Mouse (Mus musculus): ENCODE results near the gene Nmrk2. TPM values are rescaled to one million over a fixed set of nuclear protein-coding genes. Genes with fewer than 3 reads are reported as not detected.
A peak's percentile ranks its signal among the peaks of the same experiment; 100 is the strongest.
"Not testable (repeated sequence)": the region's sequence is repeated elsewhere in the genome, so short reads cannot be mapped to it uniquely, and the experiment has no call there.

The Nmrk2 gene
- polyA plus RNA-seq, 1 experiment, result not detected

- WGBS, result 59% methylated on average over 5 of the region's 5 CpGs
- TF ChIP-seq POLR2A (IDR thresholded peaks at IDR 0.05; ENCODE audit: insufficient read depth, low read depth, low read length) (no peak), CTCF (IDR thresholded peaks at IDR 0.05; ENCODE audit: insufficient read depth, low read depth, low read length) (no peak)
Observed at GRCm38 (mm10) chr10:81221402-81222015, 19.7 kb upstream of the Nmrk2 start.

DNA sequence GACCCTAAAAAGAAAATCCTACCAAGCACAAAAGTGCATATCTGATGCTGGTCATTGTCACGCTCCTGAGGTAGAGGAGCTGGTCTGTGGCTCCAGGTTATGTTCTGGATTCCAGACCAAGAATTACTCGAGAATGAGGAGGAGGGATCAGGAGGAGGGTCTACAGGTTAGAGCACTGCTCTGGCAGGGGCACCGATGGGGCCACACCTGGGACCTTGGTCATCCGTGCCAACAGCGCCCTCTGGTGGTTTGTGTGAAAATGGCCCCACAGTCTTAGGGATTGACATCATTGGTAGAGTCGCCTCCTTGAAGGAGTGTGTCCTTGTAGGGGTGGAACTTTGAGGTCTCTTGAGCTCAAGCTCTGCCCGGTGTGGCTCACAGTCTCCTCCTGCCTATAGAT is 16.1 kb upstream of the Nmrk2 start:
- 25% methylated on average over 7 of the region's 7 CpGs for WGBS
- peak; percentile 79 for TF ChIP-seq CTCF (IDR thresholded peaks at IDR 0.05; ENCODE audit: insufficient read depth, low read depth, low read length)
- TF ChIP-seq POLR2A (IDR thresholded peaks at IDR 0.05; ENCODE audit: insufficient read depth, low read depth, low read length), result no peak
- H3K4me1 ChIP-seq (ENCODE audit: control insufficient read depth, insufficient read depth, low read length), result peaks cover 8% of the 10 kb centered on the region
- H3K4me3 ChIP-seq (ENCODE audit: insufficient read depth, low read depth, low read length), result no peak overlapping the region
- no peak overlapping the region for H3K27ac ChIP-seq (ENCODE audit: insufficient read depth, low read depth, low read length)

More at GRCm38 (mm10) chr10:81221402-81222015, 19.7 kb upstream of the Nmrk2 start:
- Histone ChIP-seq H3K27ac (ENCODE audit: insufficient read depth, low read depth, low read length) (no peak overlapping the region), H3K4me3 (ENCODE audit: insufficient read depth, low read depth, low read length) (no peak overlapping the region), H3K4me1 (ENCODE audit: control insufficient read depth, insufficient read depth, low read length) (peaks cover 17% of the 10 kb centered on the region)

- WGBS, result 17% methylated on average over 1 of the region's 1 CpGs
- H3K4me3 ChIP-seq (ENCODE audit: insufficient read depth, low read depth, low read length); H3K27ac ChIP-seq (ENCODE audit: insufficient read depth, low read depth, low read length); H3K4me1 ChIP-seq (ENCODE audit: control insufficient read depth, insufficient read depth, low read length): not testable (repeated sequence)
Observed at GRCm38 (mm10) chr10:81217267-81217666, 15.4 kb upstream of the Nmrk2 start.

GRCm38 (mm10) chr10:81216810-81217209 is 15.0 kb upstream of the Nmrk2 start:
- no peak overlapping the region for H3K4me3 ChIP-seq (ENCODE audit: insufficient read depth, low read depth, low read length)
- no peak for TF ChIP-seq CTCF (IDR thresholded peaks at IDR 0.05; ENCODE audit: insufficient read depth, low read depth, low read length)
- no peak for TF ChIP-seq POLR2A (IDR thresholded peaks at IDR 0.05; ENCODE audit: insufficient read depth, low read depth, low read length)
- no peak overlapping the region for H3K27ac ChIP-seq (ENCODE audit: insufficient read depth, low read depth, low read length)
- WGBS, result 84% methylated on average over 6 of the region's 6 CpGs
- peaks cover 5% of the 10 kb centered on the region for H3K4me1 ChIP-seq (ENCODE audit: control insufficient read depth, insufficient read depth, low read length)

- H3K27ac ChIP-seq (ENCODE audit: insufficient read depth, low read depth, low read length), result no peak overlapping the region
- H3K4me3 ChIP-seq (ENCODE audit: insufficient read depth, low read depth, low read length), result no peak overlapping the region
- WGBS, result 88% methylated on average over 6 of the region's 6 CpGs
- no peak for TF ChIP-seq POLR2A (IDR thresholded peaks at IDR 0.05; ENCODE audit: insufficient read depth, low read depth, low read length)
- no peak for TF ChIP-seq CTCF (IDR thresholded peaks at IDR 0.05; ENCODE audit: insufficient read depth, low read depth, low read length)
- H3K4me1 ChIP-seq (ENCODE audit: control insufficient read depth, insufficient read depth, low read length), result peaks cover 2% of the 10 kb centered on the region; the same call in 1 of the 2 replicates
Observed at GRCm38 (mm10) chr10:81216260-81216659, 14.4 kb upstream of the Nmrk2 start.

- H3K4me3 ChIP-seq (ENCODE audit: insufficient read depth, low read depth, low read length), result no peak overlapping the region
- WGBS, result 96% methylated on average over 5 of the region's 5 CpGs
- no peaks in the 10 kb centered on the region for H3K4me1 ChIP-seq (ENCODE audit: control insufficient read depth, insufficient read depth, low read length)
- no peak overlapping the region for H3K27ac ChIP-seq (ENCODE audit: insufficient read depth, low read depth, low read length)
- TF ChIP-seq CTCF (IDR thresholded peaks at IDR 0.05; ENCODE audit: insufficient read depth, low read depth, low read length) (no peak), POLR2A (IDR thresholded peaks at IDR 0.05; ENCODE audit: insufficient read depth, low read depth, low read length) (no peak)
Observed at GRCm38 (mm10) chr10:81210154-81210553, 8.3 kb upstream of the Nmrk2 start.

DNA sequence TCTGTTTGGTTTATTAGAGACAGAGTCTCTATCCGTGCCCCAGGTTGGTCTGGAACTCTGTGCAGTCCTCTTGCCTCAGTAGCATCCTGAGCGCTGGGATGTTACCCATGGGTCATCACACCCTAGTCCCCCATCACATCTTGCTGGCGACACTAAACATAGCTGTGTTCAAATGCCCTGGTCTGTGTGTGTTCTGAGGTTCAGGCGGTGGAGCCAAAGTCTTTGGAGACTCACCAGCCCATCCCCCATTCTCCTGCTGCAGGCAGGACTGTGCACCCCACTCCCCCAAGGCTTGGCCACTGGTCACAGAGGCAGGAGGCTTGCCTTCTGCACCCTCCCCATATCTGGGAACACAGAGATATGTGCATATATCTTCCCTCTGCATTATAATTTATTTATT is 2.3 kb upstream of the Nmrk2 start:
- TF ChIP-seq POLR2A (IDR thresholded peaks at IDR 0.05; ENCODE audit: insufficient read depth, low read depth, low read length), result no peak
- no peak for TF ChIP-seq CTCF (IDR thresholded peaks at IDR 0.05; ENCODE audit: insufficient read depth, low read depth, low read length)
- Histone ChIP-seq H3K27ac (ENCODE audit: insufficient read depth, low read depth, low read length) (no peak overlapping the region), H3K4me3 (ENCODE audit: insufficient read depth, low read depth, low read length) (no peak overlapping the region), H3K4me1 (ENCODE audit: control insufficient read depth, insufficient read depth, low read length) (no peaks in the 10 kb centered on the region)
- WGBS, result 57% methylated on average over 4 of the region's 4 CpGs

GRCm38 (mm10) chr10:81202978-81203720 is 1.3 kb upstream of the Nmrk2 start:
- Histone ChIP-seq H3K4me3 (ENCODE audit: insufficient read depth, low read depth, low read length) (no peak overlapping the region), H3K4me1 (ENCODE audit: control insufficient read depth, insufficient read depth, low read length) (no peaks in the 10 kb centered on the region), H3K27ac (ENCODE audit: insufficient read depth, low read depth, low read length) (no peak overlapping the region)
- TF ChIP-seq POLR2A (IDR thresholded peaks at IDR 0.05; ENCODE audit: insufficient read depth, low read depth, low read length) (no peak), CTCF (IDR thresholded peaks at IDR 0.05; ENCODE audit: insufficient read depth, low read depth, low read length) (no peak)
- 59% methylated on average over 8 of the region's 8 CpGs for WGBS

DNA sequence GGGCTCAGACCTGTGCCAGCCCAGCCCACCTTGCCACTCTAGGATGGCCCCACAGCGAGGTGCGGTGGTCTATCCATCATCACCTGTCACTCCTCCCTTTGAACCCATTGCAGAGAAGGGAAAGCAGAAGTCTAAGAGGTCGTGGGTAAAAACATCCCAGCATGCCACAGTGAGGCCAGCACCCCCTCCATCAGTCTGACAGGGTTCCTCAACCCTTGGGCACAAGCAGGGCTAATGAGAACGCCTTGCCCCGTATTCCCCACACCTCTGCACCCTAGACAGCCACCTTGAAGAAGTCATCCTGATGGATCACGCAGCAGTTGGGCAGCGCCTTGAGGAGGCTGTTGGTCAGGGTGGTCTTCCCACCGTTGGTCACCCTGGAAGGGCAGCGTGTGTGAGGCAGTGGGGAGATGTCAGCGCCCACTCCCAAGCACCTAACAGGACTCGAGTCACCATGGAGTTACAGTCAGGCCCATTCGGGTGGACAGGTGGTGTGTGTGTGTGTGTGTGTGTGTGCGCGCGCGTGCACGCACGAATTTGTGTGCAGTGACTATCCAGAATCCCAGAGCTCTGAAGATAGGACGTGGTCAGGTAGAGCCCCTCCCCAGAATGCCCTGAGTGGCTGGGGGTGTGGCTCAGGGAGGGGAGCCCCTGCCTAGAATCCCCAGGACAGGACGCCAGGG is 1.1 kb downstream of the Nmrk2 start:
- no peaks in the 10 kb centered on the region for H3K4me1 ChIP-seq (ENCODE audit: control insufficient read depth, insufficient read depth, low read length)
- no peak overlapping the region for H3K4me3 ChIP-seq (ENCODE audit: insufficient read depth, low read depth, low read length)
- H3K27ac ChIP-seq (ENCODE audit: insufficient read depth, low read depth, low read length), result no peak overlapping the region
- 79% methylated on average over 20 of the region's 20 CpGs for WGBS
- TF ChIP-seq CTCF (IDR thresholded peaks at IDR 0.05; ENCODE audit: insufficient read depth, low read depth, low read length) (no peak), POLR2A (IDR thresholded peaks at IDR 0.05; ENCODE audit: insufficient read depth, low read depth, low read length) (no peak)
